Mouse (Mus musculus) right cerebral cortex, adult 18-20 months (tissue): ENCODE results near the gene Trip10.

ENCODE experiments used
- DNase-seq: peaks from one replicate; pipeline ENCODE4 v3.0.0; 2022; ENCODE audit warnings: mixed read lengths

The Trip10 gene

GRCm38 (mm10) chr17:57295935-57296334 is 46.7 kb downstream of the Trip10 start:
- no peak for DNase-seq

DNA sequence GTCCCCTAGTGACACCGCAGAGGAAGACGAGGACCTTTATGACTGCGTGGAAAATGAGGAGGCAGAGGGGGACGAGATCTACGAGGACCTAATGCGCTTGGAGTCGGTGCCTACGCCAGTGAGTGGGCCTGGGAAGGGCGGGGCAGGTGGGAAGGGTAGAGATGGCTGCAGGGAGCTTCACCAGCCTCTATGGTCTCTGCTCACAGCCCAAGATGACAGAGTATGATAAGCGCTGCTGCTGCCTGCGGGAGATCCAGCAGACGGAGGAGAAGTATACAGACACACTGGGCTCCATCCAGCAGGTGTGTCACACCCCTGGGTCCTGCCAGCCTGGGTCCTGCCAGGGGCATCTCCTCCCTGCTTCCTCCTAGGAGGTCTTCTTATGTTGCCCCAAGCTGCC is 47.8 kb downstream of the Trip10 start:
- DNase-seq, result no peak

- DNase-seq, result no peak
Observed at GRCm38 (mm10) chr17:57305593-57305992, 56.3 kb downstream of the Trip10 start.

DNA sequence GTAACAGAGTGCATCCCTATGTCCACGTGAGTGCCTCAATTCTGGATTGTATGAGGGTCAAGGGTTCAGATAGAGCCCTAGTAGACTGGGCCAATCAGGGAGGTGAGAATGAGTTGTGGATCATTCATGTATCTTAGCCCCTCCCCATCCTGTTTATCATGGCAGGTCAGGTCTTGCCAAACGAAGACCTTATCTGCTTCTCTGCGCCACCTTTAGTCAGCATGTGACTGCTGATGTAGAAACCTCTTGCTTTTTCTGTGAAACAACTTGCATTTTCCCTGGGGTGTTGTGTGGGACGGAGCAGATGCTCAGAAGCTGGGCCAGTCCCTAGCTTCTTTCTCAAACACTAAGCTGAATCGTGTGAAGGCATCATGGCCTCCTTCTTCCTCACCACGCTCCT is 57.8 kb downstream of the Trip10 start:
- DNase-seq, result peak; percentile 17

GRCm38 (mm10) chr17:57311801-57312200 is 62.5 kb downstream of the Trip10 start:
- no peak for DNase-seq
